Mouse (Mus musculus): ENCODE measurements around the gene Clec16a.

The Clec16a gene

DNA sequence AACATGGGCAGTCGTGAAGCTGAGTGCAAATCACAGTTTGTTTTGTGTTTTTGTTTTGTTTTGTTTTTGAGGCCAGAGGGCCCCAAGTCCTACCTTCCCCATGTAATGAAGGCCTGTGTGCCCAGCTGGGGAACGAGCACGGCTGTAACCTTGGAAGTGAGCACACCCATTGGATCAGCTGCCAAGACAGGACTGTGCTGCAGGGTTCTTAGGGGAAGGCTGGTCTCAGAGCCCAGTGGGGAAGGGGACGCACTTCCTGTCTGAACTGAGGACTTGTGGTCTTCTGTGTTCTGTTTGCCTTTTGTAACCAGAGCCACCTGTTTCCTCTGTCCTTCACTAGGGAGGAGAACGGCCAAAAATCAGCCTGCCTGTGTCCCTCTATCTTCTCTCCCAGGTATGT is 32.4 kb downstream of the Clec16a start:
- DNase-seq (ENCODE audit: inconsistent age in 2 of 2, low spot score in 1 of 2): peak; percentile 36 to 70

- peak in 1 of 2 experiments; percentile 32 for DNase-seq (ENCODE audit: inconsistent age in 2 of 2, low spot score in 1 of 2)
These were observed 33.2 kb downstream of the Clec16a start for GRCm38 (mm10) chr16:10578376-10578775.

- no peak for DNase-seq (ENCODE audit: inconsistent age in 2 of 2, low spot score in 1 of 2)
These were observed 36.2 kb downstream of the Clec16a start for GRCm38 (mm10) chr16:10581234-10581898.

GRCm38 (mm10) chr16:10585165-10585564 is 40.0 kb downstream of the Clec16a start:
- no peak for DNase-seq (ENCODE audit: inconsistent age in 2 of 2, low spot score in 1 of 2)

DNA sequence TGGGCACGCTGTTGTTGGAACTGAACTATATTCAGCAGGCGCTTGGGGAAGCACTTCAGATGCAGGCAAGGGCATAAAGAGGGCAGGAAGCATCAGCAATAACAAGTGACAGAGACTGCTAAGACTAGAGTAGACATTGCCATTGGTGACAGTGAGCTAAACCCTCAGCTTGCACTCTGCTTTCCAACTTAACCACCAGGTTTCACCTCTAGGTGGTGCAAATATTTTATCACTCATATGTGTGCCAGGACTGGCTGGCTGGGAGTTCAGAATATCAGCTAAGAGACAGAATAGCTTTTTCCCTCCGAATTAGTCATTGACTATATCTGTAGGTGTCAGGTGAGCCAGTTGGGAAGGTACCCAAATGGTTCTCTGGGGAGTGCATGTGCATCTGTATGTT is 41.4 kb downstream of the Clec16a start:
- peak in 1 of 2 experiments; percentile 59 for DNase-seq (ENCODE audit: inconsistent age in 2 of 2, low spot score in 1 of 2)

GRCm38 (mm10) chr16:10599888-10600740 is 55.0 kb downstream of the Clec16a start:
- peak in 1 of 2 experiments; percentile 67 for DNase-seq (ENCODE audit: inconsistent age in 2 of 2, low spot score in 1 of 2)

- peak; percentile 19 to 47 for DNase-seq (ENCODE audit: inconsistent age in 2 of 2, low spot score in 1 of 2)
These were observed 62.7 kb downstream of the Clec16a start for GRCm38 (mm10) chr16:10607802-10608201.

DNA sequence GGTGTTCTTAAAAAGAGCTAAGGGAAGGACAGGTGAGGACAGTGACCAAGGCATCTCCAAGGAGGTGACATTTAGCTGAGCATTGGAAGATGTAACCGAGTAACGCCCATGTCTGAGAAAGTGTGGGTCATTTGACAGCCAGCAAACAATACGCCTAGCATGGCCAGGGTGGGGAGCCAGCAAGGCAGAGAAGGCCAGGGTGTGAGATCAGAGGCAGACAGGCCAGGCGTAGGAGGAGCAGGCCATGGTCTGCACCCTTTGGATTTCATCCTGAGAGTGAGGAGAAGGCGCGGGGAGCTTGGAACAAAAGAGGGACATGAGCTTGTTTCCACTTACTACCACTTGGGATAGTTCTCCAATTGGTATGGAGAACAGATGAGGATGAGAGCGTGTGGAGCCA is 64.8 kb downstream of the Clec16a start:
- DNase-seq (ENCODE audit: inconsistent age in 2 of 2, low spot score in 1 of 2): no peak

- DNase-seq (ENCODE audit: inconsistent age in 2 of 2, low spot score in 1 of 2): no peak
These were observed 65.7 kb downstream of the Clec16a start for GRCm38 (mm10) chr16:10610801-10611200.

- DNase-seq (ENCODE audit: inconsistent age in 2 of 2, low spot score in 1 of 2): peak in 1 of 2 experiments; percentile 68
These were observed 66.2 kb downstream of the Clec16a start for GRCm38 (mm10) chr16:10611306-10611705.

DNA sequence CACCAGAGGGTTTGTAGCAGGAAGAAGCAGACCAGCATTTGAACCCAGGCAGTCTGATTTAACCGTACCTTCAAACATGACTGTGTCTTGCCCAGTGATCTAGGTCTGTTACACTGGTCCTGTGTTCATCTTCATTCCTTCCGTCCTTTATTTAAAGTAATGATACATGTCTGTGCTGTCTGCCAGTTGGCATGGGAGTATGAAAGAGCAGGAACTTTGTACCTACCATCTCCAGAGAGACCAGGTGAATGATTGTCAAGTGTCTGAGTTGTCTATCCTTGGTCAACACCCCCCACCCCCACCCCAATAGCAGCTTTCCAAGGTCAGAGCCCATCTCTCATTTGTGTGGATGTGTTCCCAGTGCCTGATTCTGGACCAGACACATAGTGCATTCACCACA is 68.9 kb downstream of the Clec16a start:
- no peak for DNase-seq (ENCODE audit: inconsistent age in 2 of 2, low spot score in 1 of 2)

DNA sequence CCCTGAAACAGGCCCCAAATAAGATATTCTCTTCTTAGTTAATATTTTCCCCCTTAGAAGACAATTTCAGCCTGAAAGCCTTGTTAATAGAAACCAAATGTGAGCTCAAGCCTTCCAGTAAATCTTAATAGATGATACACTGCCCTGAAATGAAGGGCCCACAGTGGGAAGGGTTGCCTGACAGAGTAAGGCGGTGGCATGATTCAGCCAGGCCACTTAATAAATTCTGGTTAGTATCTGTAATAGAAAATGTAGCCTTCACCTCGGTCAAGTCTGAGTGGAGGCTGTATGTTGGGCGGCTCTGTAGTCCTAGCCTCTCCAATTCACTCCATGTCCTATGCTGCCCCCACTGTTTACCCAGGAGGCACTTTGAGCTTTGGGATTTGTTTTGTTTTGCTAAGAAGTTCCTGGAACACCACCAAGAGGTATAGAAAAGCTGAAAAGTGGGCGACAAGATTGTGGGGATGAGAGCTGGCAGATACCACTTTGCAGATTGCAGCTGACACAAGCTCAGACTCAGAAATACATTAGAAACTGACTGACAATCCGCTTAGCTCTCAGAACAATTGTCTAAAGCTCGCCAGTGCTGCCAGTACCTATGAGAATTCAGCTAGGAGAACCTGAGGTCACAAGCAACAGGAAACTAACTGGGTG is 75.9 kb downstream of the Clec16a start:
- peak in 1 of 2 experiments; percentile 48 for DNase-seq (ENCODE audit: inconsistent age in 2 of 2, low spot score in 1 of 2)

DNA sequence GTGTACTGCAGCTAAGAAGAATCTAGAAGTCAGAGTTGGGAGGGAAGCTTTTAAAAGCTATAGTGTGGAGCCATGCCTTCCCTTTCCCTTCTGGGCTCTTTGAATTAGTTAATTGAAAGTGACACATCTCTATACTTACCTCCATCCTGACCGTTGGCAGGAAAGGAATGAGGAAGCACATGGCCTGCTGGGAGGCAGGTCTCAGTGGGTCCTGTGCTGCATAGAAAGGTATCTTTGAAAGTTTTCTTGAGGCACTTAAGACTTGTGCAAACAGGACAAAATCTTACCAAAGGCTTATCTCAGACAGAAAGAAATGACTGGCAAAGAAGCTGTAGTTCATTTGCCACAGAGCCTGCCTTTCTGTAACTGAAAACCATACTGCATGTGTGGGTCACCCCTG is 76.6 kb downstream of the Clec16a start:
- DNase-seq (ENCODE audit: inconsistent age in 2 of 2, low spot score in 1 of 2): no peak

DNA sequence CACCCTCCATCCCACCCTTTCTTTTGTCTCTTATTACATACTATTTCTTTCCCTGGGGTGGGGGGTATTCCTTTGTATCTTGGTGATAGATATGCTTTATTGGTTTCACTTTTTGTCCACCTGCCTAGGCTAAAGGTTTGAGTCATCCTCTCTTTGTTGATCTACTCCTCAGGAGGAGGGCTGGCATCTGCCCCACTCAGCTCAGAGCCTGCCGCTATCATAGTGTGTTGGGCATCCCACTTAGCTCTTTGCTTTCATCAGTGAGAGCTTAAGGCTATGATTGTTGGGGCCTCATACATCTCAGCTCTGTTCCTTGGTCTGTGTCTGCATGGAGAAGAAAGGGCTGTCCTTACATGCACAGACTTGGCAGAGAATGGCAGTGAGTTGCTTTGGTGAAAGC is 81.0 kb downstream of the Clec16a start:
- no peak for DNase-seq (ENCODE audit: inconsistent age in 2 of 2, low spot score in 1 of 2)

DNA sequence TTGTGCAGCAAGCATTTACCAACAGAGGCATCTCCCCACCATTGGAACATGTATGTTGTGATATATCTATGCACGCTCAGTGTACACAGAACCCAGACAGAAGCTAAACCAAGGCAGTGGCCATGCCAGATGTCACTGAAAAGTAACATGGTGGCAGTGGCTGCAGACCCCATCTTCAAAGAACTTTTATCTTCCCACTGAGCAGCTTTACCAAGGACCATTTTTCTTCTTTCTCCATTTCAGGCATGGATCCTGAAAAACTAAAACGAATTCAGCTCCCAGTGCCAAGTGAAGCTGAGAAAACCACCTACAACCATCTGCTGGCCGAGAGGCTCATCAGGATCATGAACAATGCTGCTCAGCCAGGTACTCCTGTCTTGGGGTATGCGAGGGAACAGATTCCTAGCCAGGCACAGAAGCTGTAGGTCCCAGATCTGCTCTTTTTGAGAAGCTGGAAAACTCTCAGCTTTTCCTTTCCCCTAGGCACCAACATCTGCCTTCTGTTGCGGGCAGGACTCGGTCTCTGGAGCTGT is 82.1 kb downstream of the Clec16a start:
- DNase-seq (ENCODE audit: inconsistent age in 2 of 2, low spot score in 1 of 2): no peak

DNA sequence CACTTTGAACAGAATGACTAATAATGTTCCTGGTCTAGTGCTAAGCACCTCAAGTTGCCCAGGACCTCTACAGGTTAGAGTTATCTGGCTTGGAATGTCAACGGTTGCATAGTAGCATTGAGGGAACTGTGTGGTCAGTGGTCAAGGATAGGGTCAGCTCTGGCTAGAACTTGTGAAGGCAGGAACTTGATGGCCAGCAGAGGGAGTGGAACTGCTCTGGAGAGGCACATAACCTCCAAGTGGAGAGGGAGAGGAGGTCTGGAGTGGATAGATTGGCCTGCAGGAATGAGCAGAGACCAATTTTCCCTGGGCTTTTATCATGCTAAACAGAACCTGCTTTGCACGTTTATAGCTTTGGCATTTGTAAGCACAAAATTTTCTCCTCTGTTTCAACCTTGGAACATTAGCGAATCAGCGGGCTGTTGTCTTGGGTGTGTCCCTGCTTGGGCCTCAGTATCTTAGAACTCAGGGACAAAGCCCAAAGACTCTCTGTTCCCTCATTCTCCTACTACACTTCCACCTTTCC is 83.0 kb downstream of the Clec16a start:
- no peak for DNase-seq (ENCODE audit: inconsistent age in 2 of 2, low spot score in 1 of 2)

- no peak for DNase-seq (ENCODE audit: inconsistent age in 2 of 2, low spot score in 1 of 2)
These were observed 83.8 kb downstream of the Clec16a start for GRCm38 (mm10) chr16:10628960-10629359.

GRCm38 (mm10) chr16:10629361-10629760 is 84.2 kb downstream of the Clec16a start:
- DNase-seq (ENCODE audit: inconsistent age in 2 of 2, low spot score in 1 of 2): no peak

DNA sequence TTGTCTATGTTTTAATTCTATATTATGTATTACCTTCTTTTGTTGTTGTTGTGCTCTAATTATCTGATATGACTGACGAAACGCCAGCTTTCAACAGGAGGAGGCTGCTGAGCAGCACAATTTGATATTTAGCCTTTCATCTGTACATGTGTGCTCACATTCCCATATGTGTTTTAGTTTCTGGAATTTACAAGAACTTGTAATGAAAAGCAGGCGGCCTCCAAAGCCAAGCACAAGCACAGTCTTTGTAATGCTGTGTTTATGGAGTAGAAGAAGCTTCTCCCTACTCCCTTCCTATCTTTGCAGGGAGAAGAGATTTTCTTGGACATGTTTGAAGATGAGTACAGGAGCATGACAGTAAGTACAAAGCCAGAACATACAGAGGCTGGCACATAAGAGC is 89.8 kb downstream of the Clec16a start:
- DNase-seq (ENCODE audit: inconsistent age in 2 of 2, low spot score in 1 of 2): no peak

- no peak for DNase-seq (ENCODE audit: inconsistent age in 2 of 2, low spot score in 1 of 2)
These were observed 92.8 kb downstream of the Clec16a start for GRCm38 (mm10) chr16:10637898-10638297.

All from adrenal gland, adult (tissue).